Comparison of ENCODE assay signal across 7 mouse cellular contexts in genomic region chr2:27235729-27236128, GRCm38 (mm10). TPM values are rescaled to one million over a fixed set of nuclear protein-coding genes. Genes with fewer than 3 reads are reported as not detected.
DNase-seq lines count a peak whose midpoint lies in the region; ATAC-seq lines count a peak whose summit lies in the region.

No protein-coding gene starts in this region.

- H3K4me2 ChIP-seq in heart, embryonic 16.5 days (ENCODE audit: low read depth, low read length), result no peak overlapping the region

- H3K27me3 ChIP-seq in heart, embryonic 16.5 days (ENCODE audit: control insufficient read depth, insufficient read depth, low read length), result no peaks in the 10 kb centered on the region

- WGBS in heart, embryonic 16.5 days, result 11% methylated on average over 3 of the region's 3 CpGs

- peak; percentile 48 for DNase-seq in ZHBTc4 (ENCODE audit: low read depth, low spot score)
- DNase-seq in embryo, embryonic 11.5 days (ENCODE audit: low read depth, low spot score), result peak; percentile 48
- DNase-seq in layer of hippocampus, postnatal 36 days, result peak; percentile 77 to 78
- DNase-seq in mesoderm, embryonic 11.5 days (ENCODE audit: low read depth, low spot score), result peak; percentile 74
- peak; percentile 41 to 77 for DNase-seq in spleen, postnatal 10 days (ENCODE audit: low spot score in 2 of 2)

- no peak overlapping the region for H3K27ac ChIP-seq in heart, embryonic 16.5 days (ENCODE audit: low read length)

- H3K9me3 ChIP-seq in heart, embryonic 16.5 days (replicated peaks; ENCODE audit: control insufficient read depth, low read length), result no peaks in the 10 kb centered on the region

- H3K4me3 ChIP-seq in heart, embryonic 16.5 days (ENCODE audit: low read length), result no peak overlapping the region

- peak; percentile 43 for ATAC-seq in CD4-positive, CD25-positive, alpha-beta regulatory T cell, adult 4 months
- 0 out of 2 replicates have a peak, but pooled peaks have one; percentile 25 for ATAC-seq in heart, embryonic 16.5 days (replicated peaks; ENCODE audit: extremely low read depth, insufficient read depth, low FRiP score)

- no peaks in the 10 kb centered on the region for H3K36me3 ChIP-seq in heart, embryonic 16.5 days (ENCODE audit: control insufficient read depth, insufficient read depth)

- no peak overlapping the region for H3K9ac ChIP-seq in heart, embryonic 16.5 days (ENCODE audit: low read length)

- H3K4me1 ChIP-seq in heart, embryonic 16.5 days (ENCODE audit: control insufficient read depth, insufficient read depth, low read length), result peaks cover 15% of the 10 kb centered on the region

RNA-seq across cellular contexts. Expression of gene Sardh, which starts 12.4 kb away (rescaled TPM):
- polyA plus RNA-seq in CD4-positive, CD25-positive, alpha-beta regulatory T cell, adult 4 months (2017; shearing (Covaris generic)), result 1 to 10 TPM; 4.9 to 9.7 TPM
- polyA plus RNA-seq in heart, embryonic 16.5 days (2015; fragmentation: Nextera tagmentation; extraction: Ambion mirVana), result 19.3 and 24.5 TPM in 2 replicates
- total RNA-seq in layer of hippocampus, postnatal 36 days (2021), result 1 to 10 TPM; 7.2 to 8.7 TPM
